Comparison of ENCODE assay signal across 1 mouse cellular context in the genomic region with DNA sequence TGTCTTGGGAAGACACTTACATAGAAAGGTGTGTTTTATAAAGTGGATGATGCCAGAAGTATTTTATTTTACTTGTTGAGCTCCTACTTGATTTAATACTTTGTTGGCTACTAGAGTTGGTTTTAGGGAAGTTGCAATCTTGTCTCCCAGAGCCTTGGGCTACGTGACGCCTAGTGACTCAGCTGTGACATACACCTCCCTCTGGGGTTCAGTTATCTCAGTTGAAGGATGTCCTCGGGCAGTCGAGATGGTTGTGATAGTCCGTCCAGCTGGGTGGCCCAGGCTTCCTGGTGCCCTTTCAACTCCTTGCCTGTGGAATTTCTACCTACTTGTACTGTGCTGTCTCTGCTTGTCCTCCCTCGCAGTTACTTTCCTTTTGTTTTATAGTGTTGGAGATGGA.
TF ChIP-seq lines count a peak whose summit lies in the region.

No protein-coding gene starts in this region.

TF ChIP-seq in MEL, 35 proteins besides CTCF, POLR2A, EP300 and RAD21:
- TF ChIP-seq SMC3 (IDR thresholded peaks at IDR 0.05; ENCODE audit: low read depth, low read length) (no peak), MYB (IDR thresholded peaks at IDR 0.05; ENCODE audit: low read depth, low read length) (no peak), ZKSCAN1 (IDR thresholded peaks at IDR 0.05; ENCODE audit: low read depth, low read length) (no peak), GATA1 (IDR thresholded peaks at IDR 0.05; ENCODE audit: low read depth, low read length) (peak; percentile 91), MAZ (IDR thresholded peaks at IDR 0.05; ENCODE audit: low read depth, low read length) (no peak), JUND (IDR thresholded peaks at IDR 0.05; ENCODE audit: low read depth, low read length) (peak; percentile 78), USF2 (IDR thresholded peaks at IDR 0.05; ENCODE audit: borderline replicate concordance in 1 of 2, insufficient read depth in 1 of 2, low read depth in 1 of 2, low read length in 2 of 2) (no peak), USF1 (IDR thresholded peaks at IDR 0.05; ENCODE audit: low read depth, low read length) (no peak), E2F4 (IDR thresholded peaks at IDR 0.05; ENCODE audit: borderline replicate concordance, low read depth, low read length) (no peak), HCFC1 (IDR thresholded peaks at IDR 0.05; ENCODE audit: low read depth, low read length) (no peak), UBTF (IDR thresholded peaks at IDR 0.05; ENCODE audit: borderline replicate concordance, insufficient read depth, low read depth, low read length) (no peak), NRF1 (IDR thresholded peaks at IDR 0.05; ENCODE audit: insufficient read depth, low read depth, low read length, poor library complexity, severe bottlenecking) (no peak), POLR2AphosphoS5 (IDR thresholded peaks at IDR 0.05; ENCODE audit: borderline replicate concordance, low read depth, low read length) (no peak), MEF2A (IDR thresholded peaks at IDR 0.05; ENCODE audit: extremely low read depth, insufficient replicate concordance, low read depth, low read length, poor library complexity, severe bottlenecking) (no peak), GABPA (IDR thresholded peaks at IDR 0.05; ENCODE audit: low read depth, low read length) (no peak), MYC (IDR thresholded peaks at IDR 0.05; ENCODE audit: low read depth, low read length) (no peak), TAL1 (IDR thresholded peaks at IDR 0.05; ENCODE audit: low read length) (peak; percentile 65), CHD1 (IDR thresholded peaks at IDR 0.05; ENCODE audit: low read depth, low read length) (no peak), TCF12 (IDR thresholded peaks at IDR 0.05; ENCODE audit: low read depth, low read length) (peak; percentile 84), POLR2AphosphoS2 (IDR thresholded peaks at IDR 0.05; ENCODE audit: low read length) (no peak), NELFE (IDR thresholded peaks at IDR 0.05; ENCODE audit: low read depth, low read length) (no peak), MAFK (IDR thresholded peaks at IDR 0.05; ENCODE audit: borderline replicate concordance, low read depth, low read length) (no peak), CHD2 (IDR thresholded peaks at IDR 0.05; ENCODE audit: low read length) (no peak), ELF1 (IDR thresholded peaks at IDR 0.05; ENCODE audit: low read depth, low read length) (0 out of 2 replicates have a peak, but pooled peaks have one; percentile 21), MAX (IDR thresholded peaks at IDR 0.05; ENCODE audit: low read length) (peak; percentile 50), BHLHE40 (IDR thresholded peaks at IDR 0.05; ENCODE audit: borderline replicate concordance, low read depth, low read length) (0 out of 2 replicates have a peak, but pooled peaks have one; percentile 51), MXI1 (IDR thresholded peaks at IDR 0.05; ENCODE audit: low read depth, low read length) (peak; percentile 63), KAT2A (conservative IDR thresholded peaks at IDR 0.05; ENCODE audit: low read depth, low read length) (no peak), ETS1 (IDR thresholded peaks at IDR 0.05; ENCODE audit: low read depth, low read length) (peak; percentile 99), SIN3A (IDR thresholded peaks at IDR 0.05; ENCODE audit: low read length) (peak; percentile 92), RCOR1 (IDR thresholded peaks at IDR 0.05; ENCODE audit: low read depth, low read length) (peak; percentile 66), ZNF384 (IDR thresholded peaks at IDR 0.05; ENCODE audit: low read depth, low read length) (no peak)
